Mouse (Mus musculus): ENCODE data around the gene Lrrc42. TPM values are rescaled to one million over a fixed set of nuclear protein-coding genes. Genes with fewer than 3 reads are reported as not detected.

The Lrrc42 gene
- polyA plus RNA-seq, 1 experiment, result 6.9 TPM

DNA sequence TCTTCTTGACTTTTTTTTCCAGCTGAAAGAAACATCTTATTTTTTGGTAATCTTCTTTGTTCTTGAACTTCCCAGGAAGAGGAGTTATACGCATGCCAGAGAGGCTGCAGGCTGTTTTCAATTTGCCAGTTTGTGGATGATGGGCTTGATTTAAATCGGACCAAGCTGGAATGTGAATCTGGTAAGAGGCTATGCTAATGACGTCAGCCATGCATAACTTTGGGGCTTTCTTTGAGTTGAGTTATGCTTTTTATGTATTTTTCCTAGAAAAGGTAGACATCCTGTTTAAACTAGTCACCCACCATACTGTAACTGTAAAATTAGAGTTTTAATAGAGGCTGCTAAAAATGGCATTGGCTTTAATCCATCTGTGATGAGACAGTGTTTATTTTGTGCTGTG is 67.6 kb downstream of the Lrrc42 start:
- no peak overlapping the region for H3K4me3 ChIP-seq (ENCODE audit: insufficient read depth, low read depth, low read length)
- H3K4me1 ChIP-seq (ENCODE audit: control insufficient read depth, insufficient read depth, insufficient read length, low read length), result no peaks in the 10 kb centered on the region
- H3K27ac ChIP-seq (replicated peaks; ENCODE audit: low read depth, low read length), result no peak overlapping the region

Other genes with a start within 250 kb of the Lrrc42 start
- gene Mrpl37, start 186.7 kb downstream of the Lrrc42 start, polyA plus RNA-seq (2012; ENCODE audit: insufficient read depth, insufficient read length, missing spikeins), result 104 and 107 TPM in 2 replicates
- 5.2 and 12.3 TPM in 2 replicates for gene Cyb5rl, start 186.5 kb downstream of the Lrrc42 start, polyA plus RNA-seq (2012; ENCODE audit: insufficient read depth, insufficient read length, missing spikeins)
- not detected in 2 replicates for gene Cdcp2, start 156.6 kb downstream of the Lrrc42 start, polyA plus RNA-seq (2012; ENCODE audit: insufficient read depth, insufficient read length, missing spikeins)
- 210 and 225 TPM in 2 replicates for gene Tmem59, start 75.1 kb downstream of the Lrrc42 start, polyA plus RNA-seq (2012; ENCODE audit: insufficient read depth, insufficient read length, missing spikeins)
- 15.9 and 18.4 TPM in 2 replicates for gene Tceanc2, start 74.4 kb downstream of the Lrrc42 start, polyA plus RNA-seq (2012; ENCODE audit: insufficient read depth, insufficient read length, missing spikeins)
- gene Ldlrad1, start 44.4 kb downstream of the Lrrc42 start, polyA plus RNA-seq (2012; ENCODE audit: insufficient read depth, insufficient read length, missing spikeins), result not detected in 2 replicates
- gene Hspb11, start 61 bp upstream of the Lrrc42 start, polyA plus RNA-seq (2012; ENCODE audit: insufficient read depth, insufficient read length, missing spikeins), result 30.9 and 58.4 TPM in 2 replicates
- not detected in 2 replicates for gene Dio1, start 53.6 kb upstream of the Lrrc42 start, polyA plus RNA-seq (2012; ENCODE audit: insufficient read depth, insufficient read length, missing spikeins)
- 43.6 and 53.2 TPM in 2 replicates for gene Yipf1, start 60.8 kb upstream of the Lrrc42 start, polyA plus RNA-seq (2012; ENCODE audit: insufficient read depth, insufficient read length, missing spikeins)
- gene Ndc1, start 114.3 kb upstream of the Lrrc42 start, polyA plus RNA-seq (2012; ENCODE audit: insufficient read depth, insufficient read length, missing spikeins), result 18.6 and 26.2 TPM in 2 replicates
- not detected in 2 replicates for gene Glis1, start 181.1 kb upstream of the Lrrc42 start, polyA plus RNA-seq (2012; ENCODE audit: insufficient read depth, insufficient read length, missing spikeins)